Comparison of ENCODE assay signal across 28 mouse cellular contexts in genomic region chr13:80641334-80641733, GRCm38 (mm10).
A peak's percentile ranks its signal among the peaks of the same experiment; 100 is the strongest.
DNase-seq lines count a peak whose midpoint lies in the region; ATAC-seq and TF ChIP-seq lines count a peak whose summit lies in the region.
"Had no signal": no experiment of that assay in that cellular context is flagged by ENCODE, and none has a peak within 500 bp of the region (broad histone marks: within the 10 kb centered on the region; RNA-seq: fewer than 3 reads in every experiment).

No protein-coding gene starts in this region.

- no peaks in the 10 kb centered on the region for H3K27me3 ChIP-seq in forebrain, embryonic 14.5 days (replicated peaks; ENCODE audit: control insufficient read depth, insufficient read depth, low read length)
- H3K27me3 ChIP-seq in forebrain, embryonic 13.5 days = no peaks in the 10 kb centered on the region
- H3K27me3 ChIP-seq in hindbrain, postnatal 0 days (ENCODE audit: insufficient read depth, low read length) = no peaks in the 10 kb centered on the region
- no peaks in the 10 kb centered on the region for H3K27me3 ChIP-seq in hindbrain, embryonic 10.5 days (ENCODE audit: insufficient read depth, poor library complexity, severe bottlenecking)
- H3K27me3 ChIP-seq: heart, embryonic 13.5 days; hindbrain, embryonic 15.5 days; kidney, embryonic 15.5 days; limb, embryonic 12.5 days; lung, embryonic 15.5 days; neural tube, embryonic 12.5 days had no signal

- H3K9me3 ChIP-seq in forebrain, embryonic 14.5 days (replicated peaks; ENCODE audit: control insufficient read depth, low read length) = no peaks in the 10 kb centered on the region
- no peaks in the 10 kb centered on the region for H3K9me3 ChIP-seq in forebrain, embryonic 13.5 days (replicated peaks)
- no peaks in the 10 kb centered on the region for H3K9me3 ChIP-seq in hindbrain, postnatal 0 days (ENCODE audit: low read length)
- H3K9me3 ChIP-seq in hindbrain, embryonic 10.5 days = no peaks in the 10 kb centered on the region
- H3K9me3 ChIP-seq: heart, embryonic 13.5 days; hindbrain, embryonic 15.5 days; kidney, embryonic 15.5 days; limb, embryonic 12.5 days; lung, embryonic 15.5 days; midbrain, embryonic 10.5 days; neural tube, embryonic 12.5 days had no signal

- no peaks in the 10 kb centered on the region for H3K4me1 ChIP-seq in forebrain, embryonic 14.5 days (ENCODE audit: control insufficient read depth, insufficient read depth, low read length)
- no peaks in the 10 kb centered on the region for H3K4me1 ChIP-seq in forebrain, embryonic 13.5 days
- H3K4me1 ChIP-seq in hindbrain, postnatal 0 days (ENCODE audit: insufficient read depth, low read length) = no peaks in the 10 kb centered on the region
- no peaks in the 10 kb centered on the region for H3K4me1 ChIP-seq in hindbrain, embryonic 10.5 days (replicated peaks)
- H3K4me1 ChIP-seq: heart, embryonic 13.5 days; hindbrain, embryonic 15.5 days; kidney, embryonic 15.5 days; limb, embryonic 12.5 days; lung, embryonic 15.5 days; midbrain, embryonic 10.5 days; neural tube, embryonic 12.5 days had no signal

- no peak overlapping the region for H3K4me3 ChIP-seq in forebrain, embryonic 14.5 days (ENCODE audit: low read depth, low read length)
- no peak overlapping the region for H3K4me3 ChIP-seq in forebrain, embryonic 13.5 days
- no peak overlapping the region for H3K4me3 ChIP-seq in hindbrain, postnatal 0 days (ENCODE audit: low read length)
- no peak overlapping the region for H3K4me3 ChIP-seq in hindbrain, embryonic 10.5 days
- H3K4me3 ChIP-seq: heart, embryonic 13.5 days; hindbrain, embryonic 15.5 days; kidney, embryonic 15.5 days; layer of hippocampus, adult 2 months; limb, embryonic 12.5 days; lung, embryonic 15.5 days; midbrain, embryonic 10.5 days; myocyte; neural tube, embryonic 12.5 days had no signal

- no peak for TF ChIP-seq CTCF in hindbrain, postnatal 0 days (IDR thresholded peaks at IDR 0.05; ENCODE audit: low read depth)

- no peak overlapping the region for H3K27ac ChIP-seq in forebrain, embryonic 14.5 days (ENCODE audit: low read depth, low read length)
- no peak overlapping the region for H3K27ac ChIP-seq in forebrain, embryonic 13.5 days
- no peak overlapping the region for H3K27ac ChIP-seq in hindbrain, postnatal 0 days
- H3K27ac ChIP-seq in hindbrain, embryonic 10.5 days = no peak overlapping the region
- H3K27ac ChIP-seq: heart, embryonic 13.5 days; hindbrain, embryonic 15.5 days; kidney, embryonic 15.5 days; layer of hippocampus, adult 2 months; limb, embryonic 12.5 days; lung, embryonic 15.5 days; midbrain, embryonic 10.5 days; neural tube, embryonic 12.5 days had no signal

- H3K4me2 ChIP-seq in forebrain, embryonic 14.5 days (ENCODE audit: low read length) = no peak overlapping the region
- no peak overlapping the region for H3K4me2 ChIP-seq in forebrain, embryonic 13.5 days
- H3K4me2 ChIP-seq in hindbrain, postnatal 0 days (ENCODE audit: low read depth, low read length) = no peak overlapping the region
- H3K4me2 ChIP-seq: heart, embryonic 13.5 days; hindbrain, embryonic 15.5 days; kidney, embryonic 15.5 days; limb, embryonic 12.5 days; liver, embryonic 11.5 days; lung, embryonic 15.5 days; neural tube, embryonic 12.5 days had no signal

- H3K9ac ChIP-seq in forebrain, embryonic 14.5 days (ENCODE audit: low read length) = no peak overlapping the region
- no peak overlapping the region for H3K9ac ChIP-seq in forebrain, embryonic 13.5 days
- no peak overlapping the region for H3K9ac ChIP-seq in hindbrain, postnatal 0 days (replicated peaks; ENCODE audit: low read length)
- H3K9ac ChIP-seq: heart, embryonic 13.5 days; hindbrain, embryonic 15.5 days; kidney, embryonic 15.5 days; limb, embryonic 12.5 days; lung, embryonic 15.5 days; neural tube, embryonic 12.5 days had no signal

- DNase-seq in forebrain, embryonic 14.5 days (ENCODE audit: low spot score) = peak; percentile 15
- peak; percentile 4 for DNase-seq in hindbrain, postnatal 0 days (ENCODE audit: low spot score)
- no peak for DNase-seq in hindbrain, embryonic 10.5 days (ENCODE audit: low spot score)
- peak; percentile 5 for DNase-seq in right cerebral cortex, adult 18-20 months
- DNase-seq in right cerebral cortex, postnatal 4 days = no peak
- no peak for DNase-seq in urinary bladder, adult 18-20 months (ENCODE audit: low spot score in 2 of 2)
- DNase-seq: adrenal gland, postnatal 10 days; cerebellum, adult 18-20 months; cerebellum, postnatal 36 days; gastrocnemius, postnatal 10 days; heart, postnatal 10 days; kidney, adult 18-20 months; kidney, postnatal 25 days; thymus, adult 18-20 months; thymus, postnatal 25 days had no signal

- H3K36me3 ChIP-seq in forebrain, embryonic 14.5 days (ENCODE audit: control insufficient read depth, insufficient read depth, low read length) = no peaks in the 10 kb centered on the region
- no peaks in the 10 kb centered on the region for H3K36me3 ChIP-seq in forebrain, embryonic 13.5 days (ENCODE audit: poor library complexity, severe bottlenecking)
- H3K36me3 ChIP-seq in hindbrain, postnatal 0 days (ENCODE audit: insufficient read depth, low read length) = no peaks in the 10 kb centered on the region
- H3K36me3 ChIP-seq in hindbrain, embryonic 10.5 days = no peaks in the 10 kb centered on the region
- H3K36me3 ChIP-seq: heart, embryonic 13.5 days; hindbrain, embryonic 15.5 days; kidney, embryonic 15.5 days; limb, embryonic 12.5 days; lung, embryonic 15.5 days; midbrain, embryonic 10.5 days; neural tube, embryonic 12.5 days had no signal

- ATAC-seq in forebrain, embryonic 14.5 days = no peak
- no peak for ATAC-seq in forebrain, embryonic 13.5 days
- no peak for ATAC-seq in hindbrain, postnatal 0 days
- ATAC-seq: midbrain, embryonic 16.5 days; Patski had no signal

- WGBS in forebrain, embryonic 14.5 days = 56% methylated on average over 2 of the region's 2 CpGs
- 65% methylated on average over 2 of the region's 2 CpGs for WGBS in forebrain, embryonic 13.5 days
- 57% methylated on average over 2 of the region's 2 CpGs for WGBS in hindbrain, postnatal 0 days
- 78% methylated on average over 2 of the region's 2 CpGs for WGBS in hindbrain, embryonic 10.5 days

Comparison
In these comparisons a context has a peak if more than half of its experiments do, and no peak if none do; other contexts are left out.
1. DNase-seq: peak in forebrain, embryonic 14.5 days (single experiment), hindbrain, postnatal 0 days (single experiment) and right cerebral cortex, adult 18-20 months (single experiment); none in hindbrain, embryonic 10.5 days (single experiment), right cerebral cortex, postnatal 4 days (single experiment) and urinary bladder, adult 18-20 months (0 of 2).